Mouse (Mus musculus) cerebellum, adult 2 months (tissue): ENCODE results near the gene Vdac2. TPM values are rescaled to one million over a fixed set of nuclear protein-coding genes. Genes with fewer than 3 reads are reported as not detected.

Experiments
- DNase-seq, 2 experiments: peaks; one replicate each; pipeline ENCODE4 v3.0.0; 2021
- H3K27ac ChIP-seq: fragments of 200-500 bp; 2 replicates; pipeline ENCODE4 v1.5.1; 2012; ENCODE audit warnings: low read length, control low read depth, inconsistent platforms; ENCODE audit not compliant: insufficient read depth
- H3K27me3 ChIP-seq: fragments of 200-500 bp; 2 replicates; pipeline ENCODE4 v1.6.1; 2012; ENCODE audit warnings: inconsistent platforms, mild to moderate bottlenecking, low read length, moderate library complexity; ENCODE audit not compliant: control insufficient read depth, insufficient read depth
- H3K4me1 ChIP-seq: fragments of 200-500 bp; 2 replicates; pipeline ENCODE4 v1.6.1; 2011; ENCODE audit warnings: low read length; ENCODE audit not compliant: control insufficient read depth, insufficient read depth
- H3K4me3 ChIP-seq: fragments of 200-500 bp; replicated peaks from 2 replicates; pipeline ENCODE3; 2011; ENCODE audit warnings: mild to moderate bottlenecking, low read depth, low read length, control low read depth; ENCODE audit not compliant: insufficient read depth
- CTCF ChIP-seq: fragments of 200-500 bp; IDR thresholded peaks from 2 replicates; pipeline ENCODE4 v1.5.1; 2011; ENCODE audit warnings: low read depth, mild to moderate bottlenecking, control low read depth, low read length, moderate library complexity, borderline replicate concordance; ENCODE audit not compliant: insufficient read depth
- POLR2A ChIP-seq: fragments of 200-500 bp; IDR thresholded peaks from 2 replicates; pipeline ENCODE4 v1.6.1; 2011; ENCODE audit warnings: low read length, control low read depth, borderline replicate concordance; ENCODE audit not compliant: insufficient read depth
- WGBS: fragments of 180-500 bp; shearing (Covaris S2); methylation state at CpG from one replicate; pipeline ENCODE4 v1.1.7; 2018; 5-methylcytosine and 5-hydroxymethylcytosine counted together
- polyA plus RNA-seq: library from polyadenylated mRNA; depleted of rRNA; stranded (reverse); fragments of >200 nt; gene quantifications from 2 replicates; pipeline ENCODE4 v1.2.3, GENCODE M21; 2012

The Vdac2 gene
- polyA plus RNA-seq, 1 experiment, result 247 TPM

- 89% methylated on average over 24 of the region's 24 CpGs for WGBS
- no peak for DNase-seq
- no peaks in the 10 kb centered on the region for H3K27me3 ChIP-seq
- H3K4me3 ChIP-seq, result no peak overlapping the region
- no peak overlapping the region for H3K27ac ChIP-seq
- no peak for TF ChIP-seq POLR2A
- no peak for TF ChIP-seq CTCF
- H3K4me1 ChIP-seq, result peaks cover 5% of the 10 kb centered on the region; the same call in 1 of the 2 replicates
Observed at GRCm38 (mm10) chr14:21850419-21851127, 25.5 kb downstream of the Vdac2 start.

GRCm38 (mm10) chr14:21851996-21852791 lies 27.2 kb downstream of the Vdac2 start:
- Histone ChIP-seq H3K27ac (no peak overlapping the region), H3K4me1 (peaks cover under 1% of the 10 kb centered on the region; the same call in 1 of the 2 replicates), H3K27me3 (no peaks in the 10 kb centered on the region), H3K4me3 (no peak overlapping the region)
- peak in 1 of 2 experiments; percentile 16 for DNase-seq
- no peak for TF ChIP-seq POLR2A
- TF ChIP-seq CTCF, result no peak
- WGBS, result 71% methylated on average over 16 of the region's 16 CpGs

GRCm38 (mm10) chr14:21853456-21854109 lies 28.5 kb downstream of the Vdac2 start:
- Histone ChIP-seq H3K27me3 (no peaks in the 10 kb centered on the region), H3K27ac (no peak overlapping the region), H3K4me3 (no peak overlapping the region), H3K4me1 (no peaks in the 10 kb centered on the region)
- peak; percentile 72 for TF ChIP-seq CTCF
- no peak for TF ChIP-seq POLR2A
- DNase-seq, result peak; percentile 59 to 63
- WGBS, result 3% methylated on average over 17 of the region's 17 CpGs

GRCm38 (mm10) chr14:21854271-21854670 lies 29.2 kb downstream of the Vdac2 start:
- Histone ChIP-seq H3K4me1 (no peaks in the 10 kb centered on the region), H3K27me3 (no peaks in the 10 kb centered on the region), H3K4me3 (no peak overlapping the region), H3K27ac (no peak overlapping the region)
- TF ChIP-seq CTCF (no peak), POLR2A (no peak)
- no peak for DNase-seq
- 66% methylated on average over 9 of the region's 9 CpGs for WGBS

- WGBS, result 58% methylated on average over 3 of the region's 3 CpGs
- H3K4me3 ChIP-seq, result no peak overlapping the region
- no peak overlapping the region for H3K27ac ChIP-seq
- no peak for DNase-seq
- H3K27me3 ChIP-seq, result no peaks in the 10 kb centered on the region
- H3K4me1 ChIP-seq, result no peaks in the 10 kb centered on the region
- no peak for TF ChIP-seq CTCF
- TF ChIP-seq POLR2A, result no peak
Observed at GRCm38 (mm10) chr14:21855961-21856360, 30.9 kb downstream of the Vdac2 start.

- no peaks in the 10 kb centered on the region for H3K27me3 ChIP-seq
- no peak for TF ChIP-seq CTCF
- no peak for TF ChIP-seq POLR2A
- H3K4me1 ChIP-seq, result no peaks in the 10 kb centered on the region
- no peak overlapping the region for H3K27ac ChIP-seq
- no peak overlapping the region for H3K4me3 ChIP-seq
- no peak for DNase-seq
- 80% methylated on average over 14 of the region's 14 CpGs for WGBS
Observed at GRCm38 (mm10) chr14:21856886-21857285, 31.8 kb downstream of the Vdac2 start.

- WGBS, result 35% methylated on average over 7 of the region's 7 CpGs
- Histone ChIP-seq H3K4me1 (no peaks in the 10 kb centered on the region), H3K27me3 (no peaks in the 10 kb centered on the region), H3K27ac (no peak overlapping the region), H3K4me3 (no peak overlapping the region)
- DNase-seq, result no peak
- TF ChIP-seq CTCF, result no peak
- TF ChIP-seq POLR2A, result no peak
Observed at GRCm38 (mm10) chr14:21866291-21866690, 41.3 kb downstream of the Vdac2 start.

- DNase-seq, result no peak
- 87% methylated on average over 7 of the region's 7 CpGs for WGBS
- Histone ChIP-seq H3K4me1 (no peaks in the 10 kb centered on the region), H3K4me3 (no peak overlapping the region), H3K27me3 (no peaks in the 10 kb centered on the region), H3K27ac (no peak overlapping the region)
- no peak for TF ChIP-seq POLR2A
- no peak for TF ChIP-seq CTCF
Observed at GRCm38 (mm10) chr14:21866816-21867215, 41.8 kb downstream of the Vdac2 start.
